Mouse (Mus musculus) kidney, adult 2 months (tissue): ENCODE measurements around the gene Cacna1b.

Source experiments
- CTCF ChIP-seq: fragments of 200-500 bp; conservative IDR thresholded peaks from 2 replicates; pipeline ENCODE4 v1.5.1; 2011; ENCODE audit warnings: low read depth, mild to moderate bottlenecking, control low read depth, low read length, moderate library complexity, mixed read lengths; ENCODE audit not compliant: insufficient read depth, insufficient read length
- POLR2A ChIP-seq: fragments of 200-500 bp; IDR thresholded peaks from one replicate; pipeline ENCODE4 v1.6.1; 2011; ENCODE audit warnings: low read depth, low read length, control low read depth

DNA sequence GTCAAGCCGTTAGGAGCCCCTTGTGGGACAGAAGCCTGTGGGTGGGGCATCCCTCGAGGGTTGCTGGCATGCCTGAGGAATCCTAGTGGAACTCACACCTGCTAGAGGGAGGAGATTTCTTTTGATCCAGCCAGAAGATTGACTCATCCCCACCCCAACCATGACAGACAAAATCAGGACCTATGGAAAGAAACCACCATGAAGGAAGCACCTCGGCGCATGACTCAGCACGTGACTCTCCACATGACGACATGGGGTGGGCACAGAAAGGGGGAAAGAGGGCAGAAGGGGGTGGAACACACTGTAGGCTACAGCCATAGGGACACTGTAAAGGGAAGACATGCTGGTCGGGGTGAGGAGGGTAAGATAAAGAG, 154.2 kb downstream of the Cacna1b start:
- TF ChIP-seq CTCF: no peak
- TF ChIP-seq POLR2A: no peak
